Mouse (Mus musculus) liver, embryonic 14.5 days (tissue): ENCODE data around the gene Nktr. TPM values are rescaled to one million over a fixed set of nuclear protein-coding genes. Genes with fewer than 3 reads are reported as not detected.

Source experiments
- ATAC-seq: fragments of 200-750 bp; cut with Nextera tagmentation; 2 replicates; pipeline ENCODE4 v1.8.0; 2017; ENCODE audit warnings: moderate number of reproducible peaks, mild to moderate bottlenecking, moderate library complexity; ENCODE audit not compliant: insufficient read depth
- DNase-seq, 3 experiments: peaks; one replicate each; pipeline ENCODE4 v3.0.0-alpha.2; 2012 to 2013; ENCODE audit warnings: low read depth in 3 of 3, low spot score in 3 of 3
- H3K27ac ChIP-seq: fragments of 300-500 bp; sonication (generic); 2 replicates; pipeline ENCODE4 v1.5.1; 2014; ENCODE audit warnings: moderate library complexity, mild to moderate bottlenecking, control low read depth, inconsistent platforms
- H3K27me3 ChIP-seq: fragments of 300-500 bp; sonication (generic); 2 replicates; pipeline ENCODE4 v1.6.1; 2014; ENCODE audit warnings: mild to moderate bottlenecking, low read length, moderate library complexity; ENCODE audit not compliant: control insufficient read depth, insufficient read depth
- H3K36me3 ChIP-seq: fragments of 300-500 bp; sonication (generic); replicated peaks from 2 replicates; pipeline ENCODE4 v1.6.1; 2014; ENCODE audit warnings: low read depth; ENCODE audit not compliant: control insufficient read depth, insufficient read depth
- H3K4me1 ChIP-seq, 2 experiments: fragments of 200-500 bp in 1 of 2; fragments of 300-500 bp in 1 of 2; sonication (generic) in 1 of 2; replicated peaks; 2 replicates each; pipeline ENCODE4 v1.6.1; 2012 to 2014; ENCODE audit warnings: antibody characterized with exemption in 1 of 2, inconsistent platforms in 1 of 2, low read length in 1 of 2; ENCODE audit not compliant: control insufficient read depth in 2 of 2, insufficient read depth in 2 of 2
- H3K4me2 ChIP-seq: fragments of 300-500 bp; sonication (generic); 2 replicates; pipeline ENCODE4 v1.6.1; 2014; ENCODE audit warnings: low read depth, mild to moderate bottlenecking, control low read depth, moderate library complexity
- H3K4me3 ChIP-seq, 2 experiments: fragments of 200-500 bp in 1 of 2; fragments of 300-500 bp in 1 of 2; sonication (generic) in 1 of 2; 2 replicates each; pipeline ENCODE4 v1.5.1; 2012 to 2014; ENCODE audit warnings: low read depth in 2 of 2, low read length in 2 of 2, mild to moderate bottlenecking in 2 of 2, control low read depth in 1 of 2, inconsistent platforms in 1 of 2, moderate library complexity in 1 of 2; ENCODE audit not compliant: insufficient read depth in 1 of 2
- H3K9ac ChIP-seq: fragments of 300-500 bp; sonication (generic); replicated peaks from 2 replicates; pipeline ENCODE4 v1.6.1; 2014; ENCODE audit warnings: mild to moderate bottlenecking, control low read depth, moderate library complexity
- H3K9me3 ChIP-seq: fragments of 300-500 bp; sonication (generic); 2 replicates; pipeline ENCODE4 v1.6.1; 2016; ENCODE audit warnings: low read length, mixed read lengths; ENCODE audit not compliant: control insufficient read depth
- CTCF ChIP-seq: IDR thresholded peaks from 2 replicates; pipeline ENCODE4 v1.5.1; 2016; ENCODE audit warnings: antibody characterized with exemption, low read depth, control low read depth
- EP300 ChIP-seq: IDR thresholded peaks from 2 replicates; pipeline ENCODE4 v1.6.1; 2016; ENCODE audit warnings: antibody characterized with exemption, low read depth
- WGBS: fragments of 180-500 bp; shearing (Covaris S2); extraction: QIAGEN DNeasy Blood & Tissue Kit; methylation state at CpG from one replicate; pipeline ENCODE4 v1.1.7; 2014; ENCODE audit not compliant: insufficient replicate concordance; 5-methylcytosine and 5-hydroxymethylcytosine counted together
- polyA plus RNA-seq, 2 experiments: library from polyadenylated mRNA; depleted of rRNA in 1 of 2; stranded (reverse) in 1 of 2; unstranded in 1 of 2; fragments of >200 nt; fragmentation: Nextera tagmentation in 1 of 2; extraction: Ambion mirVana in 1 of 2; gene quantifications; 2 replicates each; pipeline versions ENCODE4 v1.2.1 to v1.2.3; 2012 to 2014

The Nktr gene
- polyA plus RNA-seq, 2 experiments: 18.5 to 41.5 TPM

DNA sequence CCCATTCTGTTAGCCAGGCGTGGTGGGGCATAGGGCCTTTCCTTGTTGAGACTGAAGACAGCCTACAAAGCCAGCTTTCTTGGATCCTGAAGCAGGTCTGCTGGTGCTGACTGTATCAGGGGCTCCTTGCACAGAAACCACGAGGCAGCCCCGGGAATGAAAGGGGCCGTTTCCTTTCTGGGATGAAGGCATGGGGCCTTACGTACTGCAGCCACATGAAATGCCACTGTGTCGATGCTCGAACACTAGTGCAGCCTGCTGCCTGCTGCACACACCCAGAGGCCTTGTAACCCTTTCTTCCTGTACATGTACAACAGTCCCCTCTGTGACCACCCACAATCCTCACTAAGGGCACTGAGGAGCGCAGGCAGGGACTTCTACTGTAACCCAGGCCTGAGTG, 37.8 kb upstream of the Nktr start:
- ATAC-seq: no peak
- no peak overlapping the region for H3K4me3 ChIP-seq
- H3K4me2 ChIP-seq: no peak overlapping the region
- no peak overlapping the region for H3K9ac ChIP-seq
- DNase-seq: no peak
- H3K27me3 ChIP-seq: no peaks in the 10 kb centered on the region
- H3K27ac ChIP-seq: no peak overlapping the region
- TF ChIP-seq CTCF (no peak), EP300 (no peak)
- H3K36me3 ChIP-seq: no peaks in the 10 kb centered on the region
- 50% methylated on average over 8 of the region's 8 CpGs for WGBS
- H3K9me3 ChIP-seq: no peaks in the 10 kb centered on the region
- peaks cover 0 to 7% of the 10 kb centered on the region in 2 experiments; a peak in 2 of 4 replicates for H3K4me1 ChIP-seq

DNA sequence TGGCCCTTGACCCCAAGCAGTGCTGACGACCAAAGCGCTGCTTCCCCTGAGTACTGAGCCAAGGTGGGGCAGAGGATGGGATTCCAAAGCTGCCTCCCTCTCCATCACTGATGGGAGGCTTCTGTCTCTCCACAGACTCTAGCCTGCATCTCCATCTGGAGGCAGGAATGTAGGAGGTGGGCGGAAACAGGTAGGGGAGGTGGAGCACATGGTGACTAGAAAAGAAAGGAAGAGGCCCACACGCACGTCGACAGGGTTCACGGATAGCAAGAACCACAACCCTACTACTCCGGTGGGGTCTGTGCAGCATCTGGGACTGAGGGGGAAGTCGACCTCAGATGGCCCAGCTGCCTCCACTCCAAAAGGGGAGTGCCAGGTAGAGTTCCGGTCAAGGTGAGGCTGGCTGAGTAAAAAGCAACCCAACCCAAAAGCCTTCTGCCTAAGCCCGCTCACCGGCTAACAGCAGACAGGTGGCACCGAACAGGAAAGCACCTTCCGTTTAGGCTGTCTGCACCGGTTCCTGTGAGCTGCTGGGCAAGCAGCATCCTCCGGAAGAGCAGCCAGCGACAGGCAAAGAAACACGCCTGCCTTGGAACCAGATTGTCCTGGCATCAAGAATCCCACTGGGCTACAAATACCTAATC, 36.8 kb upstream of the Nktr start:
- Histone ChIP-seq H3K27me3 (no peaks in the 10 kb centered on the region), H3K9me3 (no peaks in the 10 kb centered on the region), H3K4me3 (no peak overlapping the region), H3K9ac (no peak overlapping the region), H3K36me3 (no peaks in the 10 kb centered on the region), H3K27ac (no peak overlapping the region), H3K4me2 (no peak overlapping the region), H3K4me1 (peaks cover 0 to 2% of the 10 kb centered on the region in 2 experiments; a peak in 1 of 4 replicates)
- 56% methylated on average over 18 of the region's 18 CpGs for WGBS
- TF ChIP-seq CTCF (no peak), EP300 (no peak)
- no peak for DNase-seq
- ATAC-seq: no peak

DNA sequence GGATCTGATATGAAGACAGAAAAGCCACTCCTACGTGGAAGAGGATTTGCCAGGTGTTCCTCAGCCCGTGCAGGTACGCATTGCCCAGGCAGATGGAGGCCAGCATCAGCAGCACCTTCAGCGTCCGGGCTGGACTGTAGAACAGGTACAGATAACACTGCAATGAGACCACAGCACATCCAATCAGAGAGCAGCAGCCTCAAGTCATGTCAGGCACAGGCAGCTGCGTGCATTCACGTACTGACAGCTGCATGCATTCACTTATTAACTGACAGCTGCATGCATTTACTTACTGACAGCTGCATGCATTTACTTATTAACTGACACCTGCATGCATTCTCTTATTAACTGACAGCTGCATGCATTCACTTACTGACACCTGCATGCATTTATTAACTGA, 34.3 kb upstream of the Nktr start:
- ATAC-seq: no peak
- Histone ChIP-seq H3K9ac (no peak overlapping the region), H3K27me3 (no peaks in the 10 kb centered on the region), H3K27ac (no peak overlapping the region), H3K4me2 (no peak overlapping the region), H3K9me3 (no peaks in the 10 kb centered on the region), H3K4me1 (no peaks in the 10 kb centered on the region), H3K36me3 (no peaks in the 10 kb centered on the region), H3K4me3 (no peak overlapping the region)
- 72% methylated on average over 7 of the region's 7 CpGs for WGBS
- TF ChIP-seq CTCF (no peak), EP300 (no peak)
- no peak for DNase-seq

DNA sequence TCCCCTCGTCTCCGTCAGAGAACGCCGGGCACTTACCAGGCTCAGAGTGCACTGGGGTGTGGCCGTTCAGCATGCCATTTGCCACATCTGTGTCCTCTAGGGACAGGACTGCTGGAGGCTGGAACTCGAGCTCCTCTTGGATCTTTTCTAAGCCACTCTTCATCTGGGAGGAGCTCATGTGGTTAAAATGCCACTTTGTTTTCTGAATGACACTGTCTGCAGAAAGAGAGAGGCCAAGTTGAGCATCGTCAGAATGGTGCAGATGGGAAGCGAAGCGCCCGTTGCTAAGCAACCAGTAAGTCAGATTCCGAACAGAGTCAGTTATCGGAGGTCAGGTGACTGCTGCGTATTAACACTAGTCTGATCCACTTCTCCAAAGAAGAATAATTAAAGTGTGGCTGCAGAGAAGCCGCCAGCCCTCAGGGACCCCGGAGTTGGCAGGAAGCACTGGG, 28.7 kb upstream of the Nktr start:
- TF ChIP-seq EP300: no peak
- no peak for TF ChIP-seq CTCF
- ATAC-seq: no peak
- no peak overlapping the region for H3K27ac ChIP-seq

DNA sequence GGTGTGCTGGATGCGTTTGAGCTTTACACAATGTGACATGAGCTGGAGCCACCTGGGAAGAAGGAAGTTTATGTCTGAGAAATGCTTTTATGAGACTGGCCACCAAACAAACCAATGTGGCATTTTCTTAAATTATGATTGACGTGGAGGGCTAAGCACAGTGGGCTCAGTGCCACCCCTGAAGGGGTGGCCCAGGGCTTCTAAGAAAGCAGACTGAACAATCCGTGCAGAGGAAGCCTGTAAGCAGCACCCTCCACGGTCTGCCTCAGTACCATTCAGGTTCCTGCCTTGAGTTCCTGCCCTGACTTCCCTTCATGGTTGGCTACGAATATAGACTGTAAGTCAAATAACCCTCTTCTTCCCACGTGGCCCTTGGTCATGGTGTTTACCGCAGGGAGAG, 28.2 kb upstream of the Nktr start:
- DNase-seq (no peak), ATAC-seq (no peak)
- no peak overlapping the region for H3K4me2 ChIP-seq

More for the DNA sequence above, 28.7 kb upstream of the Nktr start:
- no peak overlapping the region for H3K4me3 ChIP-seq
- H3K36me3 ChIP-seq: no peaks in the 10 kb centered on the region
- DNase-seq: no peak
- H3K4me1 ChIP-seq: no peaks in the 10 kb centered on the region
- no peaks in the 10 kb centered on the region for H3K27me3 ChIP-seq
- 78% methylated on average over 15 of the region's 15 CpGs for WGBS
- no peak overlapping the region for H3K4me2 ChIP-seq
- no peaks in the 10 kb centered on the region for H3K9me3 ChIP-seq
- no peak overlapping the region for H3K9ac ChIP-seq

More for the DNA sequence above, 28.2 kb upstream of the Nktr start:
- 75% methylated on average over 7 of the region's 7 CpGs for WGBS
- Histone ChIP-seq H3K36me3 (no peaks in the 10 kb centered on the region), H3K27ac (no peak overlapping the region), H3K9me3 (no peaks in the 10 kb centered on the region), H3K4me3 (no peak overlapping the region), H3K9ac (no peak overlapping the region), H3K27me3 (no peaks in the 10 kb centered on the region), H3K4me1 (no peaks in the 10 kb centered on the region)
- TF ChIP-seq CTCF: no peak
- no peak for TF ChIP-seq EP300
